Mouse (Mus musculus) hindbrain, postnatal 0 days (tissue): ENCODE data around the gene Ethe1. TPM values are rescaled to one million over a fixed set of nuclear protein-coding genes. Genes with fewer than 3 reads are reported as not detected.

Experiments
- ATAC-seq: fragments of 200-750 bp; cut with Nextera tagmentation; 2 replicates; pipeline ENCODE4 v1.8.0; 2017; ENCODE audit warnings: mild to moderate bottlenecking, moderate TSS enrichment, moderate library complexity
- DNase-seq: peaks from one replicate; pipeline ENCODE4 v3.0.0-alpha.2; 2015; ENCODE audit warnings: low spot score
- H3K27ac ChIP-seq: fragments of 300-500 bp; sonication (generic); 2 replicates; pipeline ENCODE4 v1.5.1; 2014; ENCODE audit warnings: mild to moderate bottlenecking
- H3K27me3 ChIP-seq: fragments of 300-500 bp; sonication (generic); 2 replicates; pipeline ENCODE4 v1.6.1; 2014; ENCODE audit warnings: low read length, mixed read lengths; ENCODE audit not compliant: insufficient read depth
- H3K36me3 ChIP-seq: fragments of 300-500 bp; sonication (generic); 2 replicates; pipeline ENCODE4 v1.6.1; 2014; ENCODE audit warnings: low read length, mixed read lengths; ENCODE audit not compliant: insufficient read depth
- H3K4me1 ChIP-seq: fragments of 300-500 bp; sonication (generic); 2 replicates; pipeline ENCODE4 v1.6.1; 2014; ENCODE audit warnings: antibody characterized with exemption, low read length, mixed read lengths; ENCODE audit not compliant: insufficient read depth
- H3K4me2 ChIP-seq: fragments of 300-500 bp; sonication (generic); 2 replicates; pipeline ENCODE4 v1.6.1; 2014; ENCODE audit warnings: low read depth, mild to moderate bottlenecking, low read length, moderate library complexity, mixed read lengths
- H3K4me3 ChIP-seq: fragments of 300-500 bp; sonication (generic); 2 replicates; pipeline ENCODE4 v1.5.1; 2014; ENCODE audit warnings: low read length
- H3K9ac ChIP-seq: fragments of 300-500 bp; sonication (generic); replicated peaks from 2 replicates; pipeline ENCODE4 v1.6.1; 2014; ENCODE audit warnings: mild to moderate bottlenecking, low read length, moderate library complexity, mixed read lengths
- H3K9me3 ChIP-seq: fragments of 300-500 bp; sonication (generic); 2 replicates; pipeline ENCODE4 v1.6.1; 2016; ENCODE audit warnings: low read length, mixed read lengths
- CTCF ChIP-seq: IDR thresholded peaks from 2 replicates; pipeline ENCODE4 v1.5.1; 2016; ENCODE audit warnings: antibody characterized with exemption, control low read depth, low read depth
- WGBS: fragments of 180-500 bp; shearing (Covaris S2); extraction: QIAGEN DNeasy Blood & Tissue Kit; methylation state at CpG from one replicate; pipeline ENCODE4 v1.1.7; 2014; 5-methylcytosine and 5-hydroxymethylcytosine counted together
- polyA plus RNA-seq: library from polyadenylated mRNA; unstranded; fragments of >200 nt; fragmentation: Nextera tagmentation; extraction: Ambion mirVana; gene quantifications from 2 replicates; pipeline ENCODE4 v1.2.1, GENCODE M21; 2015
- total RNA-seq: library from RNA; depleted of rRNA; stranded (reverse); fragments of >200 nt; gene quantifications from 2 replicates; pipeline ENCODE4 v1.2.3, GENCODE M21; 2014

Ethe1 gene
- total and polyA plus RNA-seq, 2 experiments from 2014 or later = 25.3 to 43.8 TPM

DNA sequence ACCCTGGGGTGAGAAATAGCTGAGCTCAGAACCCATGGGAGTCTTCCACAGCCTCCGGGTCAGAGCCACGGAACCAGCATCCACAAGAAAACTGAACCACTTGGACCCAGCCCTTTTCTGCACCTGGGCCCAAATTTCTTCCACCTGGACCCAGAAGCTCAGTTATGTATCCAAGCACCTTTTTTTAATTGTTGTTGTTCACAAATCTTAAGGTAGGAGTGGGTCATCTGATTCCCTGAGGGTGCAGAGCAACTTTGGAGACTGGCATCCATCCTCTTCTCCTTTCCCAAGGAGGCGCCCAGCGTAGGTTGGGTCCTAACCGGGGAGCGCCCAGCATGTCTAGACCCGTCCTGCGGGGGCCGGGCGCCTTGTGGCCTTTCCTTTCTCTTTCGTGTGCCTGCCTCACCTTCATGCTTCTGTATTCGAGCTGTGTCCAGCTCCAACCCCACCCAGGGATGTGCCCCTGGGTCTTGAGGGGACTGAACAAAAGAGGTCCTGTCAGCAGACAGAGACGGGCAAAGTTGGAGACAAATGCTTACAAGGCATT is 41.2 kb upstream of the Ethe1 start, which contains the start of the genes Pinlyp and Xrcc1:
Pinlyp (minus strand) TSS at position 51 of the 547 bp plus-strand sequence.
Xrcc1 (plus strand) TSS at position 222 of the 547 bp plus-strand sequence.
- WGBS = 35% methylated on average over 13 of the region's 13 CpGs
- no peak for DNase-seq
- no peak for TF ChIP-seq CTCF
- H3K9me3 ChIP-seq = no peaks in the 10 kb centered on the region
- peak; percentile 8; the same call in 1 of the 2 replicates for ATAC-seq
- H3K27ac ChIP-seq = peak within 1 kb of the TSS; percentile 33
- peaks cover 10% of the 10 kb centered on the region; the same call in 1 of the 2 replicates for H3K4me1 ChIP-seq
- no peaks in the 10 kb centered on the region for H3K27me3 ChIP-seq
- H3K4me3 ChIP-seq = peak within 1 kb of the TSS; percentile 87
- H3K4me2 ChIP-seq = peak within 1 kb of the TSS; percentile 64
- H3K36me3 ChIP-seq = no peaks in the 10 kb centered on the region
- H3K9ac ChIP-seq = peak within 1 kb of the TSS; percentile 77

DNA sequence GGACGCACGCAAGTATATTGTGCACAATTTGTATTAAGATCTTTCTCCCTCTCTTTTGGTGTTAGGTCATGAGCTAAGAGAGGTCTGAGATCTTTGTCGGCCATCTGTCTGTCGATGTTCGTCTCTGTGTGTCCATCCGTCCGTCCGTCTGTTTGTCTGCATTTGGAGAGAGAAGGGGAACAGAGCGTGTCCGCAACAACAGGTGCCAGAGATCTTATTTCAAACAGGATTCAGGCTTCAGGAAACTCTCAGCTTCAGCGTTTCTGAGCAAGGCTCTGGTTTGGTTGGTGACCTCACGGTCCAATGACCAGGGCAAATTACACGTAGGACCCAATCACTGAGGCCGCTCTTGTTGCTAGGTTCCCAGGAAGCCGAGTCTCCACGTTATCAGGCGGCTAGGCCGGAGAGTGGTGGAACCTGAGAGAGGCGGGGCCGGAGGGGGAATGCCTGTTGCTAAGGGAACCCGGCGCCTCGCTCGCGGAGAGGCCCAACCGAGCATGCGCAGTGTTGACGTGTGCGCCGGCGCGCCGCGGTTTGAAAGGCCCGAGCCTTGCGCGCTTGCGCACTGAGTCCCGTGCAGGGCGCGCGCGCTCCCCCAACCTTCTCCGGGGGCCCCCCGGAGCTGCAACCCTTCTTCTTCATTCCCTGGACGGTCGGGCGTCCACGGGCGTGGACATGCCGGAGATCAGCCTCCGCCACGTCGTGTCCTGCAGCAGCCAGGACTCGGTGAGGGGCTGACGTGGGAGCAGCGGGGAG is 40.5 kb upstream of the Ethe1 start:
- no peaks in the 10 kb centered on the region for H3K27me3 ChIP-seq
- WGBS = under 1% methylated on average over 53 of the region's 57 CpGs
- ATAC-seq = peak; percentile 99
- peak overlapping the region; percentile 33 for H3K27ac ChIP-seq
- peak overlapping the region; percentile 87 for H3K4me3 ChIP-seq
- H3K4me2 ChIP-seq = peak overlapping the region; percentile 64
- H3K4me1 ChIP-seq = peaks cover 10% of the 10 kb centered on the region; the same call in 1 of the 2 replicates
- TF ChIP-seq CTCF = no peak
- peak; percentile 100 for DNase-seq
- no peaks in the 10 kb centered on the region for H3K36me3 ChIP-seq
- no peaks in the 10 kb centered on the region for H3K9me3 ChIP-seq
- H3K9ac ChIP-seq = peak overlapping the region; percentile 77

GRCm38 (mm10) chr7:24547534-24548036 is 39.8 kb upstream of the Ethe1 start:
- Histone ChIP-seq H3K9me3 (no peaks in the 10 kb centered on the region), H3K27ac (0 out of 2 replicates have a peak overlapping the region, but pooled peaks have one; percentile 26), H3K27me3 (no peaks in the 10 kb centered on the region), H3K9ac (peak overlapping the region; percentile 77), H3K4me2 (peak overlapping the region; percentile 64), H3K36me3 (no peaks in the 10 kb centered on the region), H3K4me3 (peak overlapping the region; percentile 87), H3K4me1 (peaks cover 10% of the 10 kb centered on the region; the same call in 1 of the 2 replicates)
- ATAC-seq = no peak
- 27% methylated on average over 13 of the region's 13 CpGs for WGBS
- TF ChIP-seq CTCF = no peak
- DNase-seq = no peak

- DNase-seq (no peak), ATAC-seq (no peak)
- no peak for TF ChIP-seq CTCF
- no peaks in the 10 kb centered on the region for H3K9me3 ChIP-seq
- H3K36me3 ChIP-seq = peaks cover 4% of the 10 kb centered on the region; the same call in 1 of the 2 replicates
- no peak overlapping the region for H3K4me3 ChIP-seq
- H3K4me1 ChIP-seq = peaks cover 6% of the 10 kb centered on the region; the same call in 1 of the 2 replicates
- no peak overlapping the region for H3K4me2 ChIP-seq
- no peak overlapping the region for H3K27ac ChIP-seq
- 87% methylated on average over 12 of the region's 12 CpGs for WGBS
- no peaks in the 10 kb centered on the region for H3K27me3 ChIP-seq
- no peak overlapping the region for H3K9ac ChIP-seq
These were observed 35.2 kb upstream of the Ethe1 start for GRCm38 (mm10) chr7:24551985-24552759.

DNA sequence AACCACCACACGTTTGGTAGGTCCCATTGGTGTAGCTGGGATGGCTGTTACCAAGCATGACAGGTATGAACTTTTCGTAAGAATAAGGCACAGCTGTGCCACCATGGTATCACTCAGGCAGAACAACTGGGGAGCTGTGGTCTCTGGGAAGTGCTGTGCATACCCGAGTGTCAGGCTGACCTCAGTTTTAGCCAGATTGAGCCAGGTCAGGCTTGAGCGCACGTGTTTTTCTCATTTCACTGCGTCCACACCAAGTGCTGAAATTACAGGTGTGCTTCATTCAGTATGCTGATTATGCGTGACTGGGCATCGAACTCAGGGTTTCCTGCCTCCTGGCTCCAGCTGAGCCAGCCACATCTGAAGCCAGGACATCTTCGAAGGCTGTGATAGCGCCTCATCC is 31.6 kb upstream of the Ethe1 start:
- Histone ChIP-seq H3K9me3 (no peaks in the 10 kb centered on the region), H3K36me3 (peaks cover 11% of the 10 kb centered on the region), H3K4me1 (no peaks in the 10 kb centered on the region), H3K27ac (no peak overlapping the region), H3K4me3 (no peak overlapping the region), H3K4me2 (no peak overlapping the region), H3K27me3 (no peaks in the 10 kb centered on the region), H3K9ac (no peak overlapping the region)
- ATAC-seq (no peak), DNase-seq (no peak)
- TF ChIP-seq CTCF = no peak
- WGBS = 94% methylated on average over 10 of the region's 10 CpGs

- Histone ChIP-seq H3K27me3 (no peaks in the 10 kb centered on the region), H3K9ac (no peak overlapping the region), H3K9me3 (no peaks in the 10 kb centered on the region), H3K27ac (no peak overlapping the region), H3K36me3 (peaks cover 14% of the 10 kb centered on the region), H3K4me1 (no peaks in the 10 kb centered on the region), H3K4me3 (no peak overlapping the region), H3K4me2 (no peak overlapping the region)
- ATAC-seq = no peak
- WGBS = 94% methylated on average over 4 of the region's 4 CpGs
- TF ChIP-seq CTCF = no peak
- no peak for DNase-seq
These were observed 25.9 kb upstream of the Ethe1 start for GRCm38 (mm10) chr7:24561450-24561849.
